Mouse (Mus musculus): ENCODE measurements around the gene Kif26b. TPM values are rescaled to one million over a fixed set of nuclear protein-coding genes. Genes with fewer than 3 reads are reported as not detected.

Gene Kif26b
- polyA plus RNA-seq, 1 experiment = 0.04 TPM

- H3K36me3 ChIP-seq (ENCODE audit: control insufficient read depth, insufficient read depth, low read length) = no peaks in the 10 kb centered on the region
- H3K4me3 ChIP-seq (ENCODE audit: extremely low read depth, insufficient read depth, insufficient read length) = no peak overlapping the region
- no peak for DNase-seq (ENCODE audit: low read depth in 1 of 2, low spot score in 2 of 2)
- H3K27ac ChIP-seq (ENCODE audit: insufficient read depth, low read length) = no peak overlapping the region
- WGBS = 58% methylated on average over 6 of the region's 6 CpGs
- H3K4me1 ChIP-seq (ENCODE audit: control insufficient read depth, insufficient read depth, insufficient read length) = no peaks in the 10 kb centered on the region
- TF ChIP-seq POLR2A (IDR thresholded peaks at IDR 0.05; ENCODE audit: low read depth, low read length) (no peak), CTCF (IDR thresholded peaks at IDR 0.05; ENCODE audit: extremely low read depth, insufficient read depth, insufficient read length, insufficient replicate concordance) (no peak)
- H3K27me3 ChIP-seq (ENCODE audit: control insufficient read depth, insufficient read depth, low read length) = no peaks in the 10 kb centered on the region
Observed at GRCm38 (mm10) chr1:178844839-178845238, 315.9 kb downstream of the Kif26b start.

DNA sequence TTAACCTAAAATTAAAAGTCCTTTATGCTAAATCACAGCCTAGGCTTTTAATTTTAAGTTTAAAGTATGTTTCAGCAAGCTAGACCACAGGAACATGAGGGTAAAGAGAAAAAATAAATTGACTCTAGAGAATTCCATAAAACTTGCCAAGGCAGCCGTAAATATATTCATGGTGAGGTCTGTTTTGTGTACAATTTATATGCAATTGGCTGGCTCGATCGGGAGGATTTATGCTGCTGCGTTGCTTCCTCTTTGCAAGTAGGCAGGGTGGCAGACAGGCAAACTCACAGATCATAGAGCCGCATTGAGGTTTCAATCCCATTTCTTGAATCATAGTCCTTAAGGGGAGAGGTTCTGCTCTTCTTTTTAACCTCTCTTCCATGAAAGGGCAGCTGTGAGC is 318.6 kb downstream of the Kif26b start:
- TF ChIP-seq CTCF (IDR thresholded peaks at IDR 0.05; ENCODE audit: extremely low read depth, insufficient read depth, insufficient read length, insufficient replicate concordance) (no peak), POLR2A (IDR thresholded peaks at IDR 0.05; ENCODE audit: low read depth, low read length) (no peak)
- 42% methylated on average over 5 of the region's 5 CpGs for WGBS
- Histone ChIP-seq H3K27ac (ENCODE audit: insufficient read depth, low read length) (no peak overlapping the region), H3K36me3 (ENCODE audit: control insufficient read depth, insufficient read depth, low read length) (no peaks in the 10 kb centered on the region), H3K4me3 (ENCODE audit: extremely low read depth, insufficient read depth, insufficient read length) (no peak overlapping the region), H3K27me3 (ENCODE audit: control insufficient read depth, insufficient read depth, low read length) (no peaks in the 10 kb centered on the region), H3K4me1 (ENCODE audit: control insufficient read depth, insufficient read depth, insufficient read length) (no peaks in the 10 kb centered on the region)
- no peak for DNase-seq (ENCODE audit: low read depth in 1 of 2, low spot score in 2 of 2)

GRCm38 (mm10) chr1:178848380-178849106 is 319.6 kb downstream of the Kif26b start:
- Histone ChIP-seq H3K27me3 (ENCODE audit: control insufficient read depth, insufficient read depth, low read length) (no peaks in the 10 kb centered on the region), H3K4me1 (ENCODE audit: control insufficient read depth, insufficient read depth, insufficient read length) (no peaks in the 10 kb centered on the region), H3K36me3 (ENCODE audit: control insufficient read depth, insufficient read depth, low read length) (no peaks in the 10 kb centered on the region), H3K27ac (ENCODE audit: insufficient read depth, low read length) (no peak overlapping the region), H3K4me3 (ENCODE audit: extremely low read depth, insufficient read depth, insufficient read length) (no peak overlapping the region)
- WGBS = 92% methylated on average over 5 of the region's 5 CpGs
- DNase-seq (ENCODE audit: low read depth in 1 of 2, low spot score in 2 of 2) = no peak
- TF ChIP-seq CTCF (IDR thresholded peaks at IDR 0.05; ENCODE audit: extremely low read depth, insufficient read depth, insufficient read length, insufficient replicate concordance) = no peak
- no peak for TF ChIP-seq POLR2A (IDR thresholded peaks at IDR 0.05; ENCODE audit: low read depth, low read length)

- WGBS = 89% methylated on average over 1 of the region's 1 CpGs
- TF ChIP-seq POLR2A (IDR thresholded peaks at IDR 0.05; ENCODE audit: low read depth, low read length) = no peak
- no peak for TF ChIP-seq CTCF (IDR thresholded peaks at IDR 0.05; ENCODE audit: extremely low read depth, insufficient read depth, insufficient read length, insufficient replicate concordance)
- no peaks in the 10 kb centered on the region for H3K27me3 ChIP-seq (ENCODE audit: control insufficient read depth, insufficient read depth, low read length)
Observed at GRCm38 (mm10) chr1:178850569-178850968, 321.6 kb downstream of the Kif26b start.

GRCm38 (mm10) chr1:178854936-178855335 is 326.0 kb downstream of the Kif26b start:
- H3K36me3 ChIP-seq (ENCODE audit: control insufficient read depth, insufficient read depth, low read length) = no peaks in the 10 kb centered on the region
- no peak overlapping the region for H3K27ac ChIP-seq (ENCODE audit: insufficient read depth, low read length)
- H3K27me3 ChIP-seq (ENCODE audit: control insufficient read depth, insufficient read depth, low read length) = no peaks in the 10 kb centered on the region
- WGBS = 85% methylated on average over 4 of the region's 4 CpGs
- H3K4me1 ChIP-seq (ENCODE audit: control insufficient read depth, insufficient read depth, insufficient read length) = no peaks in the 10 kb centered on the region
- TF ChIP-seq POLR2A (IDR thresholded peaks at IDR 0.05; ENCODE audit: low read depth, low read length) (no peak), CTCF (IDR thresholded peaks at IDR 0.05; ENCODE audit: extremely low read depth, insufficient read depth, insufficient read length, insufficient replicate concordance) (no peak)
- no peak for DNase-seq (ENCODE audit: low read depth in 1 of 2, low spot score in 2 of 2)
- no peak overlapping the region for H3K4me3 ChIP-seq (ENCODE audit: extremely low read depth, insufficient read depth, insufficient read length)

More at GRCm38 (mm10) chr1:178850569-178850968, 321.6 kb downstream of the Kif26b start:
- H3K27ac ChIP-seq (ENCODE audit: insufficient read depth, low read length) = no peak overlapping the region
- no peak overlapping the region for H3K4me3 ChIP-seq (ENCODE audit: extremely low read depth, insufficient read depth, insufficient read length)
- H3K36me3 ChIP-seq (ENCODE audit: control insufficient read depth, insufficient read depth, low read length) = no peaks in the 10 kb centered on the region
- no peaks in the 10 kb centered on the region for H3K4me1 ChIP-seq (ENCODE audit: control insufficient read depth, insufficient read depth, insufficient read length)
- DNase-seq (ENCODE audit: low read depth in 1 of 2, low spot score in 2 of 2) = no peak

DNA sequence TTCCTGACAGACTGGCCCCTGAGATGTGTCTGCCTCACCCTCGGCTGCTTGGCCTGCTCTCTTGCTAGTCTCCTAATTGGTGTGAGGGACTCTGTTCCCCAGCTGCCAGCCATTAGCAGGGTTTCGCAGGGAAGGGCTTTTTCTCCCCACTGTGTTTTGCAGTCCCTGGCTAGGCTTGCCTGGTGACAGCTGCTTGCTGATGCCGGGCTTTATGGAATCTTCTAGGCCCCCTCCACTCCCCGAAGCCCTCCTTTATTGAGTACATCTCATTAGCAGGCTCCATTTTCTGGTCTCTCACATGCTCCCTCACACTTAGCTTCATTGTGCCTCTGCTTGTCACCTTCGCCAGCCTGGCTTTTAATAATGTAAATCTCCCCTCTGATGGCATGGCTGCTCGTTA is 327.0 kb downstream of the Kif26b start:
- Histone ChIP-seq H3K4me3 (ENCODE audit: extremely low read depth, insufficient read depth, insufficient read length) (no peak overlapping the region), H3K4me1 (ENCODE audit: control insufficient read depth, insufficient read depth, insufficient read length) (no peaks in the 10 kb centered on the region), H3K36me3 (ENCODE audit: control insufficient read depth, insufficient read depth, low read length) (no peaks in the 10 kb centered on the region), H3K27ac (ENCODE audit: insufficient read depth, low read length) (no peak overlapping the region), H3K27me3 (ENCODE audit: control insufficient read depth, insufficient read depth, low read length) (no peaks in the 10 kb centered on the region)
- DNase-seq (ENCODE audit: low read depth in 1 of 2, low spot score in 2 of 2) = no peak
- TF ChIP-seq CTCF (IDR thresholded peaks at IDR 0.05; ENCODE audit: extremely low read depth, insufficient read depth, insufficient read length, insufficient replicate concordance) (no peak), POLR2A (IDR thresholded peaks at IDR 0.05; ENCODE audit: low read depth, low read length) (no peak)
- 87% methylated on average over 6 of the region's 6 CpGs for WGBS

- Histone ChIP-seq H3K4me1 (ENCODE audit: control insufficient read depth, insufficient read depth, insufficient read length) (no peaks in the 10 kb centered on the region), H3K4me3 (ENCODE audit: extremely low read depth, insufficient read depth, insufficient read length) (no peak overlapping the region), H3K36me3 (ENCODE audit: control insufficient read depth, insufficient read depth, low read length) (no peaks in the 10 kb centered on the region), H3K27me3 (ENCODE audit: control insufficient read depth, insufficient read depth, low read length) (no peaks in the 10 kb centered on the region), H3K27ac (ENCODE audit: insufficient read depth, low read length) (no peak overlapping the region)
- no peak for DNase-seq (ENCODE audit: low read depth in 1 of 2, low spot score in 2 of 2)
- TF ChIP-seq POLR2A (IDR thresholded peaks at IDR 0.05; ENCODE audit: low read depth, low read length) (no peak), CTCF (IDR thresholded peaks at IDR 0.05; ENCODE audit: extremely low read depth, insufficient read depth, insufficient read length, insufficient replicate concordance) (no peak)
- 82% methylated on average over 8 of the region's 8 CpGs for WGBS
Observed at GRCm38 (mm10) chr1:178860671-178861391, 331.9 kb downstream of the Kif26b start.
